Mouse (Mus musculus): ENCODE measurements at regions not wholly inside any gene's neighbourhood (a gene's known extent, or its start where the extent isn't known, plus 50 kb on each side); places are given as distances from the start of the nearest gene placed in this dataset.

DNA sequence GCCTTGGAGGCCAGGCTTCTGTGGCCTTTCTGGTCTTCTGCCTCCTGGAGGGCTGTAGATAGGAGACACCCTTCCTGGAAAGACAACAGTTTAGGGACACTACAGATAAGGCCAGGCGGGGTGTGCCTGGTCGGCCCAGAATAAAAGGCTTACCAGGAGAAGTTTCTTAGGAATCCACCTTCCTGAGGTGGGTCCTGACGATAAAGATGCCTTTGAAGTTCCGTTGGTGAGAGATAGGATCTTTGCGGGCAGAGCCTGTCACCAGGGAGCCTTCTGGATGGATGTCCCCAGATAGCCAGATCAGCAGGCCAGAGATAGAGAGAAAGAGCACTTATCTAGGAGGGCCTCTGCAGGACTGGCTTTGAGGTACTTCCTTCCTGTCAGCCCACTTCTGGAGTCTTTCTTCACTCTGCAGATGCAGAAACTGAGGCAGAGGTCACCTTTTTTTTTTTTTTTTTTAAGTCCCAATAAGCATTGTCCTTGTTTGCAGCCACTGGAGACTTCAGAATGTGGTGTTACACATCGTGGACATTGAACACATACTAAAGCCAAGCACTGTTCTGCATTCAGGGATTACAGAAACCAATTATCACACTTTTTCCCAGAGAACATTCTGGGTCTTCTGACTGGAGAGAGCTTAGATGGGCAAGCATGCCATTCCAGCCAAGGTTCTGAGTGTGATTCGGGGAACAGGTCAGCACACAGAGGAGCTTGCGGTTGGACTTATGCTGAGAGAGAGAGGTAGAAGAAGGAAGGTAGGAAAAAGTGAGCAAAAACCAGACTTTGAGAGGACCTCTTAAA lies 1236.3 kb upstream of the A1bg start:
- no peak for DNase-seq (ENCODE audit: low spot score)

DNA sequence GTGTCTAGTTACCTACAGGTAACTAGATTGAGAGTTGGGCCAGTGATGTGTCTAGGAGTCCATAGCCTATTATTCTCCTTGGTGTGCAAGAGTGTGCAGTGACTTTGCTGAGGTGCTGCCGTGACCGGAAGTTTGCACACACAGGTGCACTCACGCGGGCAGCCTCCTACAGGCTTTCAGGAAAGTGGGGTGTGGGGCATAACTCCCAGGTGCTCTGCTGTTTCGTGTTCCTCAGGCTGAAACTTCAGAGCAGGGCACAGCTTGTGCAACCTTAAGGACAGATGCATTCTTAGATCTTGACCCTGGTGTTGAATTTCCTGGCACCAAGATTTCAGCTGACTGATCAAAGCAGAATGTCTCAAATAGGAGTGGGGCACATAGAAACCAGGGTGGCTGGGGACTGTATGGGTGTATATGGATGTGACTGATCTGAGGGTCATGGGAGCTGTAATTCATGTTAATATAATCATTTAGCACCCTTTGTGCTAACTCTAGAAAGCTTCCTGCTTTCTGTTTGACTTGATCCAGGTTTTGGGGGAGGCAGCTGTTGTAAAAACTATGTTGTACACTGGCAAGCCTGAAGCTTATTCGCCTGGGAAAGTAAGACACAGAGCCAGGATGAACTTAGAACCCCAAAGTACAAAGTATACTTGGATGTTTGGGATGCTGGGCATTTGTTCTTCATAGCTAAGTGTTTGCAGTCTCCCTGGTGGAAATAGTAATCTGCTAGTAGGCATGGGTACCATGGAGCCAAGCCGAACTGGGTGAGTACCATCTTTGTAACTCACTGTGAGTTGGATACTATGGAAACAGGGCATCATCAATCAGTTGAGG lies 1234.6 kb upstream of the A1bg start:
- no peak for DNase-seq (ENCODE audit: low spot score)

GRCm38 (mm10) chr15:62153222-62153621 lies 1230.4 kb upstream of the A1bg start:
- DNase-seq (ENCODE audit: low spot score): no peak

GRCm38 (mm10) chr15:62152133-62152532 lies 1229.3 kb upstream of the A1bg start:
- DNase-seq (ENCODE audit: low spot score): no peak

DNA sequence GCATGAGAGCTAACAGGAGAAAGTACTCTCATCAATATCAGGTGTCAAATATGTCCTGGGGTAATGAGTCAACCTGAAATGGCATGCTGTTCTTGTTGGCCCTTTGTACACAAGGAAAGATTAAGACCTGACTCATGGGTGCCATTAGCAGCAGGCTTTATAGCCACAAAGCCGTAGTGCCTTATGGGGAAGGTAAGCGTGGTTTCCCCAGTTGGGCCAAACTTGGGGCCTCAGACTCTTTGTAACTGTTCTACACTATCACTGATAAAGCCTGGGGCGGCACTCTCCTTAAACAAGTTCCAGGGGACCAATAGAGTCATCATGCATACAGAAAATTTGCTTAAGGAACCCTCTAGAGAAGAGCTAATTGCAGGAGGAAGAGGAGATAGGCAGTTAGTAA lies 1228.9 kb upstream of the A1bg start:
- no peak for DNase-seq (ENCODE audit: low spot score)

GRCm38 (mm10) chr15:62150296-62150695 lies 1227.5 kb upstream of the A1bg start:
- DNase-seq (ENCODE audit: low spot score): no peak

DNA sequence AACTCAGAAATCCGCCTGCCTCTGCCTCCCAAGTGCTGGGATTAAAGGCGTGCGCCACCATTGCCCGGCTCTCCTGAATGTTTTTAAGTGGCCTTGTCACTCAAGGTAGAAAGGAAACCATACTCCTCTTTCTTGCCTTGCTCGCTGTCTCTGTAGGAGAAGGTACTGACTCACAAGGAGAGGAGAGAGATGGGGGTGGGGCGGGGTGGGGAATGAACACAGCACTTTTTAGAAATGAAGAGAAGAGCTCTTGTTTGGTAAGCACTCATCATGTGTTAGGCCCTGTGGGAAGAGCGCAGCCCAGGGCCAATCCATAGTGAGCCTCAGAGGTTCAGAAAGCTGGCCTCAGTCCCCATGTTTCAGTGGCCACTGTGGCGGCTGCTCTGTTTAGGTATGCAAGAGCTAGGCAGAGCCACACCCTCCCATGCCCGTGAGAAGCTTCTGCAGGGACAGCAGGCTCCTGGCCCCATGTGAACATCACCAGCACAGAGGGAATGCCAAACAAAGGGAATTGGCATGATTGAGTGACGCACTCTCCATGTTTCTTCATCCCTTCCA lies 1225.9 kb upstream of the A1bg start:
- DNase-seq (ENCODE audit: low spot score): no peak

GRCm38 (mm10) chr15:62147343-62147953 lies 1224.6 kb upstream of the A1bg start:
- no peak for DNase-seq (ENCODE audit: low spot score)

- DNase-seq (ENCODE audit: low spot score): no peak
These were observed 1223.0 kb upstream of the A1bg start for GRCm38 (mm10) chr15:62145643-62146285.

GRCm38 (mm10) chr15:62144776-62145564 lies 1222.2 kb upstream of the A1bg start:
- no peak for DNase-seq (ENCODE audit: low spot score)

- no peak for DNase-seq (ENCODE audit: low spot score)
These were observed 1217.0 kb upstream of the A1bg start for GRCm38 (mm10) chr15:62139859-62140258.

DNA sequence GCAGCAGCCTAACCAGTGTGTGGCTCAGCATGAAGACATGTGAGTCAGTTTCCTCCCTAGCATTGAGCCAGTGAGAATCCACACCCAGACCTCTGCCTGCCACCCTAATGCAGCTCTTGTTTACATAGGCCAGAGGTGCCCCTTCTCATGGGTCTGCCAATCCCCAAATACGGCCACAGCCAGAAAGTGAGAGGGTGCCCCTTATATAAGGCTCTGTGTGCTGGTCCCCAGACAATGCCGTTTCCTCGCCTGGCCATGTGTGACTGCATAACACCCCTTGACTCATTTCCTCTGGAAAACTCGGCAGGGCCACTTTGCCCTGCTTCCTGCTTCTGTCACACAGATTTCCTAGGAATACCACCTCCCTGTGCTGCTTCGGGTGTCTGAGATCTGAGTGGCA lies 1216.4 kb upstream of the A1bg start:
- no peak for DNase-seq (ENCODE audit: low spot score)

GRCm38 (mm10) chr15:62138701-62139100 lies 1215.9 kb upstream of the A1bg start:
- DNase-seq (ENCODE audit: low spot score): no peak

- DNase-seq (ENCODE audit: low spot score): no peak
These were observed 1214.3 kb upstream of the A1bg start for GRCm38 (mm10) chr15:62136932-62137594.

GRCm38 (mm10) chr15:62134835-62135234 lies 1212.0 kb upstream of the A1bg start:
- no peak for DNase-seq (ENCODE audit: low spot score)

GRCm38 (mm10) chr15:62134308-62134707 lies 1211.5 kb upstream of the A1bg start:
- DNase-seq (ENCODE audit: low spot score): no peak

DNA sequence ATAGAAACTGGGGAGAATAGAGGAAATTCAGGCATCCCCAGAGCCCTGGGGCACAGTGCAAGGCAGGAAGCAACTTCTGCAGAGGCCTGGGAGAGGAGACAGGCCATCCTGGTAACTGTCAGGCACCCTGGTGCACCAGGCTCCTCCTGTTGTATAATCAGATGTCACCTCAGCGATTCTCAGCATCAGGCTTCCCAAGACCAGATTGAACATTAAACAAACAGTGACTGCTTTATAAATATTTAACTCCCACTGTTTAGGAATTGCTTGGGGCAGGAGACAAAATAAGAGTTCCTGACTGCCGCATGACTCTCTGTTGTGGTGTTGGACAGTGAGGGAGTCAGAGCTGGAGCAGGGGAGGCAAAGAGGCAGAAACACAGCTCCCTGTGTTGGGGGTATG lies 1210.1 kb upstream of the A1bg start:
- no peak for DNase-seq (ENCODE audit: low spot score)

DNA sequence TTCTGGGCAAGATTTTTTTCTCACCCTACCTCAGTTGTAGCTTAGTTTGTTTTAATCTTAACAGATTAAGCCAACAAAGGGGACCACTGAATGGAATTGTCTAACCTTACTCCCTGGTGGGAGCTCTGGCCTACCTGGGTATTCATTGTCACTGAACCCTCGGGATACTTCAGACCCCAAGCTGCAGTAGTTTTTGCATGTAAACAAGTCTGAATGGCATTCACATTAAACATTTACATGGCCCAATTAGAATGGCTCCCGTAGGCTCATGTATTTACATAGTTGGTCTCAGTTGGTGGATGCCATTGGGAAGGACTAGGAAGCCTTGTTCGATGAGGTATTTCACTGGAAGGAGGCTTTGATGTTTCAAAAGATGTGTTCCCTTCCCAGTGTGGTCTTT lies 1208.9 kb upstream of the A1bg start:
- no peak for DNase-seq (ENCODE audit: low spot score)

DNA sequence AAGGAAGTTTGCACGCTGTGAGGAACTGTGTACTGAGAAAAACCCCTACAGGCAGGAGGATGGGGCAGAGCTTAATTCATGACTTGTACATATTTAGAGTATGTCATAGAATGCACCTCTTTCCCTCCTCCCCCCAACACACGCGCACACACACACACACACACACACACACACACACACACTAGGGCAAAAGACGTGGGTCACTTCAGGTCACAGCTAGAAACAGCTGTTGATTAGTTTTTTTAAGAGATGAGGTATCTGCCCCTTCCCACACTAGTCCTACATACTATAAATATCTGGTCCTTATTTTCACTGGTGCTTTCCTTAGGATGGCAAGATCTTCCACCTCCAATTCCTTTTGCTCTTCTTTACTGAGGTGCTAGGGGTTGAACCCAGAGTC lies 1207.7 kb upstream of the A1bg start:
- DNase-seq (ENCODE audit: low spot score): no peak

GRCm38 (mm10) chr15:62128546-62129212 lies 1205.9 kb upstream of the A1bg start:
- DNase-seq (ENCODE audit: low spot score): no peak

Measured in retina, embryonic 14.5 days (tissue).